Mouse (Mus musculus) hindbrain, postnatal 0 days (tissue): ENCODE results near the gene Gm3591. TPM values are rescaled to one million over a fixed set of nuclear protein-coding genes. Genes with fewer than 3 reads are reported as not detected.
"Not testable (repeated sequence)": the region's sequence is repeated elsewhere in the genome, so short reads cannot be mapped to it uniquely, and the experiment has no call there.

Source experiments
- ATAC-seq: fragments of 200-750 bp; cut with Nextera tagmentation; 2 replicates; pipeline ENCODE4 v1.8.0; 2017; ENCODE audit warnings: mild to moderate bottlenecking, moderate TSS enrichment, moderate library complexity
- DNase-seq: peaks from one replicate; pipeline ENCODE4 v3.0.0-alpha.2; 2015; ENCODE audit warnings: low spot score
- H3K27ac ChIP-seq: fragments of 300-500 bp; sonication (generic); 2 replicates; pipeline ENCODE4 v1.5.1; 2014; ENCODE audit warnings: mild to moderate bottlenecking
- H3K27me3 ChIP-seq: fragments of 300-500 bp; sonication (generic); 2 replicates; pipeline ENCODE4 v1.6.1; 2014; ENCODE audit warnings: low read length, mixed read lengths; ENCODE audit not compliant: insufficient read depth
- H3K36me3 ChIP-seq: fragments of 300-500 bp; sonication (generic); 2 replicates; pipeline ENCODE4 v1.6.1; 2014; ENCODE audit warnings: low read length, mixed read lengths; ENCODE audit not compliant: insufficient read depth
- H3K4me1 ChIP-seq: fragments of 300-500 bp; sonication (generic); 2 replicates; pipeline ENCODE4 v1.6.1; 2014; ENCODE audit warnings: antibody characterized with exemption, low read length, mixed read lengths; ENCODE audit not compliant: insufficient read depth
- H3K4me2 ChIP-seq: fragments of 300-500 bp; sonication (generic); 2 replicates; pipeline ENCODE4 v1.6.1; 2014; ENCODE audit warnings: low read depth, mild to moderate bottlenecking, low read length, moderate library complexity, mixed read lengths
- H3K4me3 ChIP-seq: fragments of 300-500 bp; sonication (generic); 2 replicates; pipeline ENCODE4 v1.5.1; 2014; ENCODE audit warnings: low read length
- H3K9ac ChIP-seq: fragments of 300-500 bp; sonication (generic); replicated peaks from 2 replicates; pipeline ENCODE4 v1.6.1; 2014; ENCODE audit warnings: mild to moderate bottlenecking, low read length, moderate library complexity, mixed read lengths
- H3K9me3 ChIP-seq: fragments of 300-500 bp; sonication (generic); 2 replicates; pipeline ENCODE4 v1.6.1; 2016; ENCODE audit warnings: low read length, mixed read lengths
- WGBS: fragments of 180-500 bp; shearing (Covaris S2); extraction: QIAGEN DNeasy Blood & Tissue Kit; methylation state at CpG from one replicate; pipeline ENCODE4 v1.1.7; 2014; 5-methylcytosine and 5-hydroxymethylcytosine counted together
- polyA plus RNA-seq: library from polyadenylated mRNA; unstranded; fragments of >200 nt; fragmentation: Nextera tagmentation; extraction: Ambion mirVana; gene quantifications from 2 replicates; pipeline ENCODE4 v1.2.1, GENCODE M21; 2015
- total RNA-seq: library from RNA; depleted of rRNA; stranded (reverse); fragments of >200 nt; gene quantifications from 2 replicates; pipeline ENCODE4 v1.2.3, GENCODE M21; 2014; rRNA removed

The Gm3591 gene
- total RNA-seq: 3.5 and 9.5 TPM in 2 replicates
- 4.5 and 5.2 TPM in 2 replicates for polyA plus RNA-seq

- DNase-seq, H3K27me3 ChIP-seq, H3K4me3 ChIP-seq, H3K36me3 ChIP-seq, H3K27ac ChIP-seq, ATAC-seq, H3K4me2 ChIP-seq, H3K4me1 ChIP-seq, H3K9ac ChIP-seq, H3K9me3 ChIP-seq: not testable (repeated sequence)
- no CpG with 5 or more reads among the region's 2 CpGs for WGBS
Observed at GRCm38 (mm10) chr14:6412382-6412781, at the start of gene Gm3591. TSS of gene Gm3591 (minus strand) at chr14:6412482.

GRCm38 (mm10) chr14:6444511-6444910 is 32.2 kb upstream of the Gm3591 start, which contains the start of gene Gm3594:
TSS of gene Gm3594 (minus strand) at chr14:6444611.
- not testable (repeated sequence) for ATAC-seq, H3K27ac ChIP-seq, H3K4me2 ChIP-seq, DNase-seq, H3K4me3 ChIP-seq, H3K36me3 ChIP-seq, H3K9ac ChIP-seq, H3K27me3 ChIP-seq, H3K4me1 ChIP-seq, H3K9me3 ChIP-seq
- no CpG with 5 or more reads among the region's 4 CpGs for WGBS

GRCm38 (mm10) chr14:6440774-6441173 is 28.5 kb upstream of the Gm3591 start:
- not testable (repeated sequence) for H3K9ac ChIP-seq, H3K27me3 ChIP-seq, H3K27ac ChIP-seq, H3K4me2 ChIP-seq, H3K9me3 ChIP-seq, ATAC-seq, H3K4me1 ChIP-seq, H3K4me3 ChIP-seq, DNase-seq, H3K36me3 ChIP-seq
- 76% methylated on average over 2 of the region's 4 CpGs for WGBS

- not testable (repeated sequence) for H3K36me3 ChIP-seq, H3K4me3 ChIP-seq, H3K27me3 ChIP-seq, H3K9me3 ChIP-seq, H3K27ac ChIP-seq, DNase-seq, ATAC-seq, H3K9ac ChIP-seq, H3K4me2 ChIP-seq, H3K4me1 ChIP-seq
- WGBS: 67% methylated on average over 1 of the region's 5 CpGs
Observed at GRCm38 (mm10) chr14:6440206-6440605, 27.9 kb upstream of the Gm3591 start.

GRCm38 (mm10) chr14:6426766-6427165 is 14.5 kb upstream of the Gm3591 start:
- H3K27ac ChIP-seq, H3K36me3 ChIP-seq, DNase-seq, H3K9ac ChIP-seq, H3K4me2 ChIP-seq, H3K4me1 ChIP-seq, H3K27me3 ChIP-seq, H3K9me3 ChIP-seq, ATAC-seq, H3K4me3 ChIP-seq: not testable (repeated sequence)
- 12% methylated on average over 9 of the region's 42 CpGs for WGBS

GRCm38 (mm10) chr14:6426353-6426752 is 14.1 kb upstream of the Gm3591 start:
- H3K27me3 ChIP-seq, H3K9me3 ChIP-seq, H3K9ac ChIP-seq, H3K36me3 ChIP-seq, H3K27ac ChIP-seq, H3K4me1 ChIP-seq, ATAC-seq: not testable (repeated sequence)
- 14% methylated on average over 22 of the region's 22 CpGs for WGBS
- peak; percentile 0 for DNase-seq
- Histone ChIP-seq H3K4me3 (peak overlapping the region; percentile 23), H3K4me2 (peak overlapping the region; percentile 27; the same call in 1 of the 2 replicates)

- H3K27me3 ChIP-seq, H3K27ac ChIP-seq, ATAC-seq, H3K36me3 ChIP-seq, H3K4me2 ChIP-seq, H3K9ac ChIP-seq, H3K9me3 ChIP-seq, H3K4me3 ChIP-seq, H3K4me1 ChIP-seq, DNase-seq: not testable (repeated sequence)
- 88% methylated on average over 2 of the region's 4 CpGs for WGBS
Observed at GRCm38 (mm10) chr14:6390219-6390618, 22.1 kb downstream of the Gm3591 start, which contains the start of gene Gm16440. TSS of gene Gm16440 (minus strand) at chr14:6390319.

Other genes with a start within 250 kb of the Gm3591 start
- gene Gm21560, start 193.2 kb downstream of the Gm3591 start, total RNA-seq: not detected in 2 replicates
- gene Gm21560, start 193.2 kb downstream of the Gm3591 start, polyA plus RNA-seq: 0.28 TPM in 1 of 2 replicates, not detected in the other
- gene Gm3411, start 125.2 kb downstream of the Gm3591 start, total RNA-seq: 2.6 TPM in 1 of 2 replicates, not detected in the other
- 8.2 and 8.3 TPM in 2 replicates for gene Gm3411, start 125.2 kb downstream of the Gm3591 start, polyA plus RNA-seq
- not detected in 2 replicates for gene Gm21103, start 107.6 kb downstream of the Gm3591 start, total RNA-seq
- 0.33 TPM in 1 of 2 replicates, not detected in the other for gene Gm21103, start 107.6 kb downstream of the Gm3591 start, polyA plus RNA-seq
- gene Gm3618, start 68.8 kb downstream of the Gm3591 start, total RNA-seq: not detected in 2 replicates
- not detected in 2 replicates for gene Gm3618, start 68.8 kb downstream of the Gm3591 start, polyA plus RNA-seq
- gene Gm16440, start 22.2 kb downstream of the Gm3591 start, total RNA-seq: not detected in 2 replicates
- 0.19 TPM in 1 of 2 replicates, not detected in the other for gene Gm16440, start 22.2 kb downstream of the Gm3591 start, polyA plus RNA-seq
- gene Gm3594, start 32.1 kb upstream of the Gm3591 start, total RNA-seq: not detected in 2 replicates
- not detected in 2 replicates for gene Gm3594, start 32.1 kb upstream of the Gm3591 start, polyA plus RNA-seq
- not detected in 2 replicates for gene Gm8356, start 124.8 kb upstream of the Gm3591 start, total RNA-seq
- not detected in 2 replicates for gene Gm8356, start 124.8 kb upstream of the Gm3591 start, polyA plus RNA-seq
- 0.18 TPM in 1 of 2 replicates, not detected in the other for gene Gm3629, start 178.1 kb upstream of the Gm3591 start, total RNA-seq
- 0.55 and 1.8 TPM in 2 replicates for gene Gm3629, start 178.1 kb upstream of the Gm3591 start, polyA plus RNA-seq
- gene Gm3460, start 209.9 kb upstream of the Gm3591 start, total RNA-seq: not detected in 2 replicates
- 0.45 TPM in 1 of 2 replicates, not detected in the other for gene Gm3460, start 209.9 kb upstream of the Gm3591 start, polyA plus RNA-seq